Mouse (Mus musculus): ENCODE data around the gene Ugt1a7c. TPM values are rescaled to one million over a fixed set of nuclear protein-coding genes. Genes with fewer than 3 reads are reported as not detected.

Ugt1a7c gene
- polyA plus RNA-seq, 1 experiment = 96.9 TPM

GRCm38 (mm10) chr1:88263778-88264177 lies 168.9 kb downstream of the Ugt1a7c start:
- no peak for TF ChIP-seq POLR2A (IDR thresholded peaks at IDR 0.05; ENCODE audit: low read depth, low read length)
- no peak for TF ChIP-seq CTCF (conservative IDR thresholded peaks at IDR 0.05; ENCODE audit: insufficient read depth, insufficient read length, low read depth, low read length)
- Histone ChIP-seq H3K27ac (ENCODE audit: insufficient read depth, low read depth, low read length) (no peak overlapping the region), H3K27me3 (replicated peaks; ENCODE audit: control insufficient read depth, insufficient read depth, low read length) (no peaks in the 10 kb centered on the region), H3K36me3 (ENCODE audit: control insufficient read depth, insufficient read depth, low read length) (peaks cover 5% of the 10 kb centered on the region; the same call in 1 of the 2 replicates), H3K4me3 (ENCODE audit: insufficient read depth, low read depth, low read length) (no peak overlapping the region), H3K4me1 (ENCODE audit: control insufficient read depth, insufficient read depth, low read length) (no peaks in the 10 kb centered on the region; the same call in 1 of the 2 replicates)
- WGBS = 92% methylated on average over 5 of the region's 5 CpGs
- DNase-seq = no peak

- no peak overlapping the region for H3K4me3 ChIP-seq (ENCODE audit: insufficient read depth, low read depth, low read length)
- 80% methylated on average over 7 of the region's 7 CpGs for WGBS
- H3K36me3 ChIP-seq (ENCODE audit: control insufficient read depth, insufficient read depth, low read length) = peaks cover 5% of the 10 kb centered on the region; the same call in 1 of the 2 replicates
- H3K27ac ChIP-seq (ENCODE audit: insufficient read depth, low read depth, low read length) = no peak overlapping the region
- TF ChIP-seq POLR2A (IDR thresholded peaks at IDR 0.05; ENCODE audit: low read depth, low read length) (no peak), CTCF (conservative IDR thresholded peaks at IDR 0.05; ENCODE audit: insufficient read depth, insufficient read length, low read depth, low read length) (no peak)
- H3K4me1 ChIP-seq (ENCODE audit: control insufficient read depth, insufficient read depth, low read length) = no peaks in the 10 kb centered on the region; the same call in 1 of the 2 replicates
- DNase-seq = no peak
- no peaks in the 10 kb centered on the region for H3K27me3 ChIP-seq (replicated peaks; ENCODE audit: control insufficient read depth, insufficient read depth, low read length)
Observed at GRCm38 (mm10) chr1:88264237-88264868, 169.5 kb downstream of the Ugt1a7c start.

- H3K36me3 ChIP-seq (ENCODE audit: control insufficient read depth, insufficient read depth, low read length) = peaks cover 8% of the 10 kb centered on the region; the same call in 1 of the 2 replicates
Observed at GRCm38 (mm10) chr1:88264869-88265240, 170.0 kb downstream of the Ugt1a7c start.

GRCm38 (mm10) chr1:88266123-88266522 lies 171.3 kb downstream of the Ugt1a7c start:
- 85% methylated on average over 13 of the region's 13 CpGs for WGBS
- peaks cover 8% of the 10 kb centered on the region; the same call in 1 of the 2 replicates for H3K36me3 ChIP-seq (ENCODE audit: control insufficient read depth, insufficient read depth, low read length)

More at GRCm38 (mm10) chr1:88264869-88265240, 170.0 kb downstream of the Ugt1a7c start:
- no peaks in the 10 kb centered on the region for H3K27me3 ChIP-seq (replicated peaks; ENCODE audit: control insufficient read depth, insufficient read depth, low read length)
- TF ChIP-seq CTCF (conservative IDR thresholded peaks at IDR 0.05; ENCODE audit: insufficient read depth, insufficient read length, low read depth, low read length) (no peak), POLR2A (IDR thresholded peaks at IDR 0.05; ENCODE audit: low read depth, low read length) (no peak)
- no peak for DNase-seq
- H3K4me3 ChIP-seq (ENCODE audit: insufficient read depth, low read depth, low read length) = no peak overlapping the region
- 75% methylated on average over 4 of the region's 4 CpGs for WGBS
- H3K4me1 ChIP-seq (ENCODE audit: control insufficient read depth, insufficient read depth, low read length) = no peaks in the 10 kb centered on the region; the same call in 1 of the 2 replicates
- no peak overlapping the region for H3K27ac ChIP-seq (ENCODE audit: insufficient read depth, low read depth, low read length)

GRCm38 (mm10) chr1:88267489-88267888 lies 172.6 kb downstream of the Ugt1a7c start:
- H3K4me3 ChIP-seq (ENCODE audit: insufficient read depth, low read depth, low read length) = no peak overlapping the region
- no peaks in the 10 kb centered on the region for H3K4me1 ChIP-seq (ENCODE audit: control insufficient read depth, insufficient read depth, low read length)
- H3K36me3 ChIP-seq (ENCODE audit: control insufficient read depth, insufficient read depth, low read length) = peaks cover 8% of the 10 kb centered on the region; the same call in 1 of the 2 replicates
- DNase-seq = no peak
- no peaks in the 10 kb centered on the region for H3K27me3 ChIP-seq (replicated peaks; ENCODE audit: control insufficient read depth, insufficient read depth, low read length)
- H3K27ac ChIP-seq (ENCODE audit: insufficient read depth, low read depth, low read length) = no peak overlapping the region
- TF ChIP-seq CTCF (conservative IDR thresholded peaks at IDR 0.05; ENCODE audit: insufficient read depth, insufficient read length, low read depth, low read length) (no peak), POLR2A (IDR thresholded peaks at IDR 0.05; ENCODE audit: low read depth, low read length) (no peak)
- WGBS = 90% methylated on average over 6 of the region's 6 CpGs

More at GRCm38 (mm10) chr1:88266123-88266522, 171.3 kb downstream of the Ugt1a7c start:
- H3K27ac ChIP-seq (ENCODE audit: insufficient read depth, low read depth, low read length) = no peak overlapping the region
- no peaks in the 10 kb centered on the region for H3K27me3 ChIP-seq (replicated peaks; ENCODE audit: control insufficient read depth, insufficient read depth, low read length)
- no peak overlapping the region for H3K4me3 ChIP-seq (ENCODE audit: insufficient read depth, low read depth, low read length)
- TF ChIP-seq CTCF (conservative IDR thresholded peaks at IDR 0.05; ENCODE audit: insufficient read depth, insufficient read length, low read depth, low read length) = no peak
- TF ChIP-seq POLR2A (IDR thresholded peaks at IDR 0.05; ENCODE audit: low read depth, low read length) = no peak
- H3K4me1 ChIP-seq (ENCODE audit: control insufficient read depth, insufficient read depth, low read length) = no peaks in the 10 kb centered on the region
- no peak for DNase-seq

- Histone ChIP-seq H3K4me3 (ENCODE audit: insufficient read depth, low read depth, low read length) (no peak overlapping the region), H3K27ac (ENCODE audit: insufficient read depth, low read depth, low read length) (no peak overlapping the region), H3K27me3 (replicated peaks; ENCODE audit: control insufficient read depth, insufficient read depth, low read length) (no peaks in the 10 kb centered on the region), H3K36me3 (ENCODE audit: control insufficient read depth, insufficient read depth, low read length) (peaks cover 8% of the 10 kb centered on the region; the same call in 1 of the 2 replicates), H3K4me1 (ENCODE audit: control insufficient read depth, insufficient read depth, low read length) (no peaks in the 10 kb centered on the region)
- TF ChIP-seq CTCF (conservative IDR thresholded peaks at IDR 0.05; ENCODE audit: insufficient read depth, insufficient read length, low read depth, low read length) (no peak), POLR2A (IDR thresholded peaks at IDR 0.05; ENCODE audit: low read depth, low read length) (no peak)
- 83% methylated on average over 6 of the region's 6 CpGs for WGBS
- no peak for DNase-seq
Observed at GRCm38 (mm10) chr1:88268070-88268469, 173.2 kb downstream of the Ugt1a7c start.

Other genes starting within 250 kb of the Ugt1a7c start
- 31.4 and 32.1 TPM in 2 replicates for gene Dgkd, start 241.8 kb upstream of the Ugt1a7c start, polyA plus RNA-seq (2012; rRNA removed)
- gene Usp40, start 86.5 kb upstream of the Ugt1a7c start, polyA plus RNA-seq (2012; rRNA removed) = 10.0 and 10.1 TPM in 2 replicates
- 129 and 166 TPM in 2 replicates for gene Ugt1a10, start 39.7 kb upstream of the Ugt1a7c start, polyA plus RNA-seq (2012; rRNA removed)
- gene Ugt1a9, start 24.3 kb upstream of the Ugt1a7c start, polyA plus RNA-seq (2012; rRNA removed) = 3.2 and 5.1 TPM in 2 replicates
- gene Ugt1a8, start 7.2 kb upstream of the Ugt1a7c start, polyA plus RNA-seq (2012; rRNA removed) = 0.20 and 0.22 TPM in 2 replicates
- 8.5 and 10.5 TPM in 2 replicates for gene Ugt1a6b, start 8.2 kb downstream of the Ugt1a7c start, polyA plus RNA-seq (2012; rRNA removed)
- gene Ugt1a6a, start 39.7 kb downstream of the Ugt1a7c start, polyA plus RNA-seq (2012; rRNA removed) = 20.9 and 21.1 TPM in 2 replicates
- gene Ugt1a5, start 71.0 kb downstream of the Ugt1a7c start, polyA plus RNA-seq (2012; rRNA removed) = 0.59 and 0.90 TPM in 2 replicates
- gene Ugt1a2, start 105.5 kb downstream of the Ugt1a7c start, polyA plus RNA-seq (2012; rRNA removed) = 1,010 and 1,230 TPM in 2 replicates
- 1.6 and 1.9 TPM in 2 replicates for gene Dnajb3, start 110.7 kb downstream of the Ugt1a7c start, polyA plus RNA-seq (2012; rRNA removed)
- gene Ugt1a1, start 116.9 kb downstream of the Ugt1a7c start, polyA plus RNA-seq (2012; rRNA removed) = 25.5 and 31.7 TPM in 2 replicates
- gene Mroh2a, start 131.9 kb downstream of the Ugt1a7c start, polyA plus RNA-seq (2012; rRNA removed) = 0.08 TPM in 2 replicates
- gene Hjurp, start 182.6 kb downstream of the Ugt1a7c start, polyA plus RNA-seq (2012; rRNA removed) = 12.8 and 14.5 TPM in 2 replicates
- gene Trpm8, start 182.6 kb downstream of the Ugt1a7c start, polyA plus RNA-seq (2012; rRNA removed) = not detected in 2 replicates